In genomic region chr13:44046436-44046835, GRCm38 (mm10) we compare ENCODE assay signal across 13 mouse cellular contexts.
DNase-seq lines count a peak whose midpoint lies in the region; ATAC-seq and TF ChIP-seq lines count a peak whose summit lies in the region.
"Had no signal": no experiment of that assay in that cellular context is flagged by ENCODE, and none has a peak within 500 bp of the region (broad histone marks: within the 10 kb centered on the region; RNA-seq: fewer than 3 reads in every experiment).

No protein-coding gene starts in this region.

- no peak overlapping the region for H3K4me3 ChIP-seq in intestine, embryonic 15.5 days (replicated peaks)
- no peak overlapping the region for H3K4me3 ChIP-seq in intestine, postnatal 0 days (ENCODE audit: low read depth, low read length)
- no peak overlapping the region for H3K4me3 ChIP-seq in brown adipose tissue, adult 24 weeks (ENCODE audit: insufficient read depth, low read depth, low read length)
- no peak overlapping the region for H3K4me3 ChIP-seq in kidney, embryonic 16.5 days (ENCODE audit: low read length)
- no peak overlapping the region for H3K4me3 ChIP-seq in forebrain, embryonic 16.5 days (replicated peaks; ENCODE audit: low read length)
- H3K4me3 ChIP-seq: embryonic facial prominence, embryonic 10.5 days; limb, embryonic 15.5 days; megakaryocyte, embryonic 14.5 days had no signal

- H3K36me3 ChIP-seq in intestine, embryonic 15.5 days = no peaks in the 10 kb centered on the region
- H3K36me3 ChIP-seq in intestine, postnatal 0 days (ENCODE audit: control insufficient read depth, insufficient read depth) = no peaks in the 10 kb centered on the region
- H3K36me3 ChIP-seq in kidney, embryonic 16.5 days (ENCODE audit: insufficient read depth, low read length) = no peaks in the 10 kb centered on the region
- H3K36me3 ChIP-seq in forebrain, embryonic 16.5 days (ENCODE audit: control insufficient read depth, insufficient read depth) = no peaks in the 10 kb centered on the region
- H3K36me3 ChIP-seq: embryonic facial prominence, embryonic 10.5 days; limb, embryonic 15.5 days had no signal

- 0 out of 2 replicates have a peak, but pooled peaks have one; percentile 15 for ATAC-seq in intestine, embryonic 15.5 days
- ATAC-seq in intestine, postnatal 0 days = no peak
- peak; percentile 46; the same call in 1 of the 2 replicates for ATAC-seq in kidney, embryonic 16.5 days (ENCODE audit: low FRiP score, low TSS enrichment)
- no peak for ATAC-seq in forebrain, embryonic 16.5 days

- no peak for TF ChIP-seq CTCF in intestine, postnatal 0 days (IDR thresholded peaks at IDR 0.05; ENCODE audit: low read depth)

- DNase-seq in adrenal gland, adult 2 months = peak; percentile 36
- DNase-seq in adrenal gland, postnatal 4 days (ENCODE audit: low spot score in 2 of 2) = no peak
- DNase-seq in natural killer cell, adult 2 months (ENCODE audit: low spot score in 2 of 2) = no peak
- DNase-seq: cerebellum, adult 9-10 months; thymus, adult 2 months had no signal

- H3K9me3 ChIP-seq in intestine, embryonic 15.5 days = no peaks in the 10 kb centered on the region
- H3K9me3 ChIP-seq in intestine, postnatal 0 days (ENCODE audit: control insufficient read depth) = no peaks in the 10 kb centered on the region
- H3K9me3 ChIP-seq in kidney, embryonic 16.5 days (ENCODE audit: low read length) = no peaks in the 10 kb centered on the region
- no peaks in the 10 kb centered on the region for H3K9me3 ChIP-seq in forebrain, embryonic 16.5 days (ENCODE audit: control insufficient read depth, low read length)
- H3K9me3 ChIP-seq: embryonic facial prominence, embryonic 10.5 days; limb, embryonic 15.5 days; megakaryocyte, embryonic 14.5 days had no signal

- H3K4me2 ChIP-seq in intestine, embryonic 15.5 days (replicated peaks) = no peak overlapping the region
- H3K4me2 ChIP-seq in intestine, postnatal 0 days (replicated peaks; ENCODE audit: low read depth) = no peak overlapping the region
- H3K4me2 ChIP-seq in kidney, embryonic 16.5 days (replicated peaks; ENCODE audit: low read depth, low read length) = no peak overlapping the region
- no peak overlapping the region for H3K4me2 ChIP-seq in forebrain, embryonic 16.5 days (ENCODE audit: low read length)
- H3K4me2 ChIP-seq: limb, embryonic 15.5 days had no signal

- 24% methylated on average over 2 of the region's 2 CpGs for WGBS in intestine, embryonic 15.5 days
- 35% methylated on average over 2 of the region's 2 CpGs for WGBS in intestine, postnatal 0 days
- WGBS in kidney, embryonic 16.5 days = 19% methylated on average over 2 of the region's 2 CpGs
- WGBS in forebrain, embryonic 16.5 days = 66% methylated on average over 2 of the region's 2 CpGs

- H3K4me1 ChIP-seq in intestine, embryonic 15.5 days (replicated peaks) = 0 out of 2 replicates have a peak, but pooled peaks cover 5% of the 10 kb centered on the region
- no peaks in the 10 kb centered on the region for H3K4me1 ChIP-seq in intestine, postnatal 0 days (replicated peaks; ENCODE audit: control insufficient read depth, insufficient read depth, low read length)
- peaks cover 10% of the 10 kb centered on the region; the same call in 1 of the 2 replicates for H3K4me1 ChIP-seq in brown adipose tissue, adult 24 weeks (ENCODE audit: control insufficient read depth, insufficient read depth, insufficient read length, low read length)
- peaks cover 9% of the 10 kb centered on the region for H3K4me1 ChIP-seq in kidney, embryonic 16.5 days (ENCODE audit: insufficient read depth, low read length)
- peaks cover 18% of the 10 kb centered on the region for H3K4me1 ChIP-seq in forebrain, embryonic 16.5 days (replicated peaks; ENCODE audit: control insufficient read depth, insufficient read depth, low read length)

- no peaks in the 10 kb centered on the region; the same call in none of the 2 replicates for H3K27me3 ChIP-seq in intestine, embryonic 15.5 days (replicated peaks)
- no peaks in the 10 kb centered on the region for H3K27me3 ChIP-seq in intestine, postnatal 0 days (replicated peaks; ENCODE audit: control insufficient read depth, insufficient read depth, low read length)
- peaks cover 3% of the 10 kb centered on the region; the same call in 1 of the 2 replicates for H3K27me3 ChIP-seq in kidney, embryonic 16.5 days (ENCODE audit: insufficient read depth, low read length)
- no peaks in the 10 kb centered on the region for H3K27me3 ChIP-seq in forebrain, embryonic 16.5 days (replicated peaks; ENCODE audit: control insufficient read depth, insufficient read depth, low read length)
- H3K27me3 ChIP-seq: limb, embryonic 15.5 days had no signal

- no peak overlapping the region for H3K9ac ChIP-seq in intestine, embryonic 15.5 days
- no peak overlapping the region for H3K9ac ChIP-seq in intestine, postnatal 0 days (ENCODE audit: low read depth, low read length)
- no peak overlapping the region for H3K9ac ChIP-seq in kidney, embryonic 16.5 days (replicated peaks; ENCODE audit: low read length)
- no peak overlapping the region for H3K9ac ChIP-seq in forebrain, embryonic 16.5 days (replicated peaks; ENCODE audit: low read depth, low read length)
- H3K9ac ChIP-seq: limb, embryonic 15.5 days had no signal

- no peak overlapping the region for H3K27ac ChIP-seq in intestine, embryonic 15.5 days
- no peak overlapping the region for H3K27ac ChIP-seq in intestine, postnatal 0 days (ENCODE audit: low read depth, low read length)
- peak overlapping the region; percentile 100 for H3K27ac ChIP-seq in brown adipose tissue, adult 24 weeks (replicated peaks; ENCODE audit: low read depth, low read length)
- peak overlapping the region; percentile 51 for H3K27ac ChIP-seq in kidney, embryonic 16.5 days (ENCODE audit: low read length)
- H3K27ac ChIP-seq in forebrain, embryonic 16.5 days (ENCODE audit: low read length) = no peak overlapping the region
- H3K27ac ChIP-seq: embryonic facial prominence, embryonic 10.5 days; limb, embryonic 15.5 days had no signal

Comparison
In these comparisons a context has a peak if more than half of its experiments do, and no peak if none do; other contexts are left out.
1. ATAC-seq: peak in intestine, embryonic 15.5 days (single experiment) and kidney, embryonic 16.5 days (single experiment); none in intestine, postnatal 0 days (single experiment) and forebrain, embryonic 16.5 days (single experiment).
2. H3K27ac ChIP-seq: peak in brown adipose tissue, adult 24 weeks (single experiment) and kidney, embryonic 16.5 days (single experiment); none in intestine, embryonic 15.5 days (single experiment), intestine, postnatal 0 days (single experiment) and forebrain, embryonic 16.5 days (single experiment).